Mouse (Mus musculus) olfactory bulb, adult 2 months (tissue): ENCODE measurements around the gene Tmod2. TPM values are rescaled to one million over a fixed set of nuclear protein-coding genes. Genes with fewer than 3 reads are reported as not detected.
"Not testable (repeated sequence)": the region's sequence is repeated elsewhere in the genome, so short reads cannot be mapped to it uniquely, and the experiment has no call there.

ENCODE experiments used
- H3K27ac ChIP-seq: fragments of 200-500 bp; 2 replicates; pipeline ENCODE4 v1.5.1; 2012; ENCODE audit warnings: low read depth, low read length; ENCODE audit not compliant: insufficient read depth
- H3K4me1 ChIP-seq: fragments of 200-500 bp; 2 replicates; pipeline ENCODE4 v1.6.1; 2012; ENCODE audit warnings: low read length; ENCODE audit not compliant: control insufficient read depth, insufficient read depth
- H3K4me3 ChIP-seq: fragments of 200-500 bp; 2 replicates; pipeline ENCODE4 v1.5.1; 2012; ENCODE audit warnings: mild to moderate bottlenecking, low read depth, low read length, moderate library complexity; ENCODE audit not compliant: insufficient read depth
- CTCF ChIP-seq: fragments of 200-500 bp; IDR thresholded peaks from 2 replicates; pipeline ENCODE4 v1.5.1; 2012; ENCODE audit warnings: low read depth, mild to moderate bottlenecking, low read length, moderate library complexity; ENCODE audit not compliant: insufficient read depth
- POLR2A ChIP-seq: fragments of 200-500 bp; IDR thresholded peaks from 2 replicates; pipeline ENCODE4 v1.6.1; 2012; ENCODE audit warnings: mild to moderate bottlenecking, low read depth, low read length, moderate library complexity; ENCODE audit not compliant: insufficient read depth
- WGBS: fragments of 180-500 bp; shearing (Covaris S2); methylation state at CpG from one replicate; pipeline ENCODE4 v1.1.7; 2018; 5-methylcytosine and 5-hydroxymethylcytosine counted together
- polyA plus RNA-seq: library from polyadenylated mRNA; stranded (reverse); fragments of >200 nt; gene quantifications from 2 replicates; pipeline ENCODE4 v1.2.4, GENCODE M21; 2012; ENCODE audit warnings: low replicate concordance; ENCODE audit not compliant: missing spikeins, insufficient read depth, insufficient read length

The Tmod2 gene
- polyA plus RNA-seq, 1 experiment, result 107 TPM

DNA sequence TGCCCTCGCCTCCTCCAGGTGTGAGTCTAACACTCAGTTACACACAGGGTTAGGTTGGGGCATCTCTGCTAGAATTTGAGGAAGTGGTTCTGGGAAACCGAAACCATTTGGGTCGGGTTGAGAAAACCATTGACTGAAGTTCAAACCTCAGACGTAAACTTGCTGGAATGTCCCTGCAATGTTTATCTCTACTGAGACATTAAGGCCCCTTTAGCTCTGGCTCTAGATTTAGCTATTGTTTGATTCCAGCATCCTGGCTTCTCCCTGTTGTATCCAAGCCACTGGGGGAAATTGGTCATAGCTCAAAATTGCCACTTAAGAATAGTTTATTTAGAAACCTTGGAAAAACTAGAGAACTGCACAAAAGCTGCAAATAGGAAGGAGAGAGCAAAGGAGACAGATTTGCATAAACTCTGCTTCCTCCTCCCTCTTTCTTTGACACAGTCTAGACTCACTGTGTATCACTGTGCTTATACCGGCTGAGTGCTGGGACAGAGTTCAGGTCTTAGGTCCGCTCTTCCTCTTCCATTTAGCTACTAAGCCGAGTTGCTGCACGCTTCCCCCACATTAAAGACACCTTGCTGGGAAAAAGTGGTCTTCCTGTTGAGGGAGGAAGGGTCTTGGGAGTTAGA, 19.8 kb upstream of the Tmod2 start:
- H3K4me3 ChIP-seq, result no peak overlapping the region
- peak overlapping the region; percentile 64; the same call in 1 of the 2 replicates for H3K27ac ChIP-seq
- no peak for TF ChIP-seq POLR2A
- no peak for TF ChIP-seq CTCF
- WGBS, result 70% methylated on average over 8 of the region's 8 CpGs
- H3K4me1 ChIP-seq, result peaks cover 11% of the 10 kb centered on the region

DNA sequence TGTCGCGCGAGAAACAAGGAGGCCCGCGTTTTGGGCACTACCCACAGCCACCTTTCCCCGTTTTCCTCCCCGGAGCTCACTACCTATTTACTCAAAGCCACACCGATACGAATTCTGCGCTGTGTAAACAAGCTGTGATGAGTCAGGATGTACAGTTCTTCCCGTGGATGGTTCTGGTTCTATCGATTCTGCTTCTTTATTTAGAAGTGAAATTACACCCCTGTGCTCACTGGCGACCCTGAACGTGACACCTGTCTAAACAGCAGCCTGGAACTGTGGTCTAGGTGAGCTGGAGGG, 15.1 kb upstream of the Tmod2 start:
- H3K4me3 ChIP-seq, result peak overlapping the region; percentile 72
- H3K27ac ChIP-seq, result peak overlapping the region; percentile 92
- no peak for TF ChIP-seq POLR2A
- no peak for TF ChIP-seq CTCF
- H3K4me1 ChIP-seq, result peaks cover 8% of the 10 kb centered on the region
- under 1% methylated on average over 14 of the region's 14 CpGs for WGBS

DNA sequence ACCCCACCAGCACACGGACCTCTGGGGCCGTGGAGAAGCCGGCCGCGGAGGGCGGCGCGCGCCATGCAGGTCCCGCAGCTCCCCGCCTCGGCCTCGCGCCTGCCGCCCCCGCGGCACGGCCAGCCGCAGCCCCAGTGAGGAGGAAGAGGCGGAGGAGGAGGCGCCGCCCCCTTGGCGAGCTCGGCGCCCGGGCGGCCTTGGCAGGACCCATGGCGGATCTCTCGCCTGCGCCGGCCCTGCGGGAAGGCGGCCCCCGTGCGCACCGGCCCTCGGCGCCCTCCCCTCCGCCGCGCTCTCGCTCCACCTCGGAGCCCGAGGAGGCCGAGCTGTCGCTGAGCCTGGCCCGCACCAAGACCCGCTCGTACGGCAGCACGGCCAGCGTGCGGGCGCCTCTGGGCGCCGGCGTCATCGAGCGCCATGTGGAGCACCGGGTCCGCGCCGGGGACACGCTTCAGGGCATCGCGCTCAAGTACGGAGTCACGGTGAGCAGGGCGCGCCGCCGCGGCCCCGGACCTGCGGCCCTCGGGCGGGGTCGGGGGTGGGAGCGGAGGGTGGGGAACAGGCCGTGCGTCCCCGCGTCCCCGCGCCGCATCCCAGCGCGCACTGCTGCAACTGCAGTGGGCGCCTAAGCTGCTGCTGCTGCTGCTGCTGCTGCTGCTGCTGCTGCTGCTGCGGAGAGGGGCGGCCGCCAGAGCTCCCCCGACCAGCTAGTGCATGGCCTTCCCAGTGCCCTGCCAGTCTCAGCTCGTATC, 14.6 kb upstream of the Tmod2 start, which contains the start of gene Lysmd2:
TSS of gene Lysmd2 (plus strand) at position 186 of the 752 bp plus-strand sequence.
- peak within 1 kb of the TSS; percentile 92 for H3K27ac ChIP-seq
- H3K4me3 ChIP-seq, result peak within 1 kb of the TSS; percentile 72
- under 1% methylated on average over 92 of the region's 94 CpGs for WGBS
- peak; percentile 53 for TF ChIP-seq POLR2A
- no peak for TF ChIP-seq CTCF
- H3K4me1 ChIP-seq, result peaks cover 8% of the 10 kb centered on the region

DNA sequence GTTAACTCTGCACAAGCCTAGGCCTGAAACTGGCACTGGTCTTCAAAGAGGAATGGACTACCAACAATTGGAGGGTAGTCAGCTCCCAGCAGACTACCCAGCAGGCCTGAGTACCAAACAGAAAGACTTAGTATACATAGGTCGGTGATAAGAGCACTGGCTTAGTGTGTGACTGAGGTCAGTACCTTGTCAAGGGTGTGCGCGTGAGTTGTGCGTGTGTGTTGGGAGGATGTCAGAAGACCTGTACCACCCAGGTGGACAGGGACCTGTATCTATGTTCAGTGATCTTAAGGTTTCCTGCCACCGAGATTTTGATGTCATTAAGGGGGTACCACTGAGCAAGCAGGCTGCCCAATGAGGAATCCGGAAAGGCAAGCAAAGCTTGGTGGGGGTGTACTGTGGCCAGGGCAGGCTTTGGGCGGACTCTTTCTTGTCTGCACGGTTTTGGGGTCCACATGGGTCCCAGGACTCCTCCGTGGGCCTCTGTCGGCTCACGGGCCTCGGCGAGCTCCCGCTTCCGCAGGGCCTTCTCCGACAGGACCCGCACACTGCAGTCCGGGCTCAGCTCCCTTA, 13.9 kb upstream of the Tmod2 start:
- TF ChIP-seq CTCF (no peak), POLR2A (no peak)
- H3K4me1 ChIP-seq, result peaks cover 4% of the 10 kb centered on the region
- 18% methylated on average over 18 of the region's 18 CpGs for WGBS
- peak overlapping the region; percentile 72 for H3K4me3 ChIP-seq
- peak overlapping the region; percentile 92 for H3K27ac ChIP-seq

DNA sequence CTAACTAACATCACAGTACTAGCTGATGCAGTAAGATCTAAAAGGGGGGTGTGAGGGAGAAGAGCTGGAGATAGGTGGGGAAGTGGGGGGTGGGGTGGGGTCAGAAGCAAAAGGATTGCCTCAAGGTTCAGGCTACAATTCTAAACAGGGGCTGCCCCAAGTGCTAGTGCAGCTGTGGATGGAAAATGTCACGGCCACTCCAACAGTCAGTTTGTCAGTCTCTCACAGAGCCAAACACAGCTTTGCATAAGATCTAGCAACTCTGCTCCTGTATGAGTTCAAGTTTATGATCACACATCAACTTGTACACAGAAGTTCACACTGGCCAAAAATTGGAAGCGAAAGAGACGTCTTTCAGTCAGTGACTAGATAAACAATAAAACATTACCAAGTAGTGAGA, 10.3 kb upstream of the Tmod2 start:
- Histone ChIP-seq H3K4me3 (no peak overlapping the region), H3K27ac (no peak overlapping the region), H3K4me1 (peaks cover 4% of the 10 kb centered on the region)
- TF ChIP-seq CTCF (no peak), POLR2A (no peak)
- WGBS, result 93% methylated on average over 3 of the region's 3 CpGs

DNA sequence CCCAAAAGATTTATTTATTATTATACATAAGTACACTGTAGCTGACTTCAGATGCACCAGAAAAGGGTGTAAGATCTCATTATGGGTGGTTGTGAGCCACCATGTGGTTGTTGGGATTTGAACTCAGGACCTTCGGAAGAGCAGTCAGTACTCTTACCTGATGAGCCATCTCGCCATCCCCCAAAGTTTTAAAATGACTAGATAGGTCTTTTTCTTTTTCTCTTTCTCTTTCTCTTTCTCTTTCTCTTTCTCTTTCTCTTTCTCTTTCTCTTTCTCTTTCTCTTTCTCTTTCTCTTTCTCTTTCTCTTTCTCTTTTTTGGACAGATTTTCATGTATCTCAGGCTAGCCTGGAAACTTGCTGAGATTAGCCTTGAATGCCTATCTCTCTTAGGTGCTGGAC, 8.6 kb upstream of the Tmod2 start:
- not testable (repeated sequence) for H3K4me3 ChIP-seq, H3K27ac ChIP-seq, H3K4me1 ChIP-seq
- 92% methylated on average over 2 of the region's 2 CpGs for WGBS

DNA sequence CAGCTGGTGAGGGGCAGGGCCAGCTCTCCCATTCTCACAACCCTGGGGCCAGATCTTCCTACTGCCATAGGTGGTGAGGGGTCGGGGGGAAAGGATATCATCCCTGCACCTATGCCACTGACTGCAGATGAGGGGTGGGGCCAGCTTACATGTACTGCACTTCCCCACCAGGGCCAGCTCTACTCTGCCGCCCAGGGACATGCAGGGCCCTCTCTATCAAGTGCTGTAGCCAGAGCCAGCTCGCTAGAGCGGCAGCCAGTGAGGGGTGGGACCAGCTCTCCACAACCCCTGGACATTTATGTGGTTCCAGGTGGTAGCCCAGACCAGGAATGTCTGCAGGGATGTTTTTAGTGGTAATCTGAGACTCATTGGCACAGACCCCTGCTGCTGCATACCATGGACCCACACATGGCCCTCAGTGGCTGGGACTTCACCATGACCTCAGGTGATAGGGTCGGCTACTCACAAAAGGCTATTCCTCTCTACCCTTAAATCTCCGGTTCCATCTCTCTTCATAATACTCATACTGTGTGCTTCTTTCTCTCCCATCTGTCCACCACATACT, 7.8 kb upstream of the Tmod2 start:
- Histone ChIP-seq H3K4me3 (no peak overlapping the region), H3K4me1 (no peaks in the 10 kb centered on the region), H3K27ac (no peak overlapping the region)
- TF ChIP-seq POLR2A, result no peak
- no peak for TF ChIP-seq CTCF
- WGBS, result 90% methylated on average over 6 of the region's 6 CpGs

DNA sequence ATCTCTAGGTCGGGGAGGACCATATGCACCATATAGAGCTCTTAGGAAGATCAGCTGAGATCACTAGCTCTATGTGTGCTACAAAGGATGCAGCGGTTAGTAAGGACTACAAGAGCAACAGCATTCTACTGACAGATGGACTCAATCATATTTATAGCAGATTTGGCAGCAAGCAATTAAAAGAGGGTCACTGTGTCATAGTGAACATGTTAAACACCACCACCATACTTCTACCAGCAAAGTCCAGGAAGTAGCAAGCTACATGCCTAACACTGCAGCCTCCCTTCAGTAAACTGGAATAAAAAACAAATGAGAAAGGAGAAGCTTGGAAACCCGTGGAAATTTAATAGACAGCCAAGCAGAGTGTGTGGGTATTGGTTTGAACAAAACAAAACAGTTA, 5.4 kb upstream of the Tmod2 start:
- TF ChIP-seq POLR2A (no peak), CTCF (no peak)
- H3K4me1 ChIP-seq, result no peaks in the 10 kb centered on the region
- WGBS, result 66% methylated on average over 3 of the region's 3 CpGs

DNA sequence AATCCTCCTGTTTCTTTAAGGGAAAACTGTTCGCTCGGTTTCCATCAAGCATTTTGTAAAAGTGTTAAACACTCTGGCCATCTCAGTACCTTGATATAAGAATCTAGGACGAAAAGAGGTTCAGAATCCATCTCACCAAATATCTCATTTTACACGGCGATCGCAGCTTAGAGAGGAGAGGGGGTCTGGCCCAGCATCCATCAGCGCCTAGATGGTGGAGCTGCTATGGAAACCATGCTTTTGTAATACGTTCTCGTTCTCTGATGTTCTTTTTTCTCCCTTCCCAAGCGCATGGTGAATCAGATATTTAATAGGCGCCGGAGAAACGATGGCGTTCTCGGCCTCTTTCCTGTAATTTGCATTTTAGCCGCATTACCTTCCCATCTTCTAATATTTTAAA, 1.2 kb downstream of the Tmod2 start:
- WGBS, result 2% methylated on average over 16 of the region's 16 CpGs
- H3K4me3 ChIP-seq, result peak overlapping the region; percentile 55
- no peak for TF ChIP-seq CTCF
- TF ChIP-seq POLR2A, result no peak
- H3K27ac ChIP-seq, result peak overlapping the region; percentile 85
- peaks cover 6% of the 10 kb centered on the region; the same call in 1 of the 2 replicates for H3K4me1 ChIP-seq

More for the DNA sequence above, 5.4 kb upstream of the Tmod2 start:
- Histone ChIP-seq H3K27ac (no peak overlapping the region), H3K4me3 (no peak overlapping the region)
